In the genomic region with DNA sequence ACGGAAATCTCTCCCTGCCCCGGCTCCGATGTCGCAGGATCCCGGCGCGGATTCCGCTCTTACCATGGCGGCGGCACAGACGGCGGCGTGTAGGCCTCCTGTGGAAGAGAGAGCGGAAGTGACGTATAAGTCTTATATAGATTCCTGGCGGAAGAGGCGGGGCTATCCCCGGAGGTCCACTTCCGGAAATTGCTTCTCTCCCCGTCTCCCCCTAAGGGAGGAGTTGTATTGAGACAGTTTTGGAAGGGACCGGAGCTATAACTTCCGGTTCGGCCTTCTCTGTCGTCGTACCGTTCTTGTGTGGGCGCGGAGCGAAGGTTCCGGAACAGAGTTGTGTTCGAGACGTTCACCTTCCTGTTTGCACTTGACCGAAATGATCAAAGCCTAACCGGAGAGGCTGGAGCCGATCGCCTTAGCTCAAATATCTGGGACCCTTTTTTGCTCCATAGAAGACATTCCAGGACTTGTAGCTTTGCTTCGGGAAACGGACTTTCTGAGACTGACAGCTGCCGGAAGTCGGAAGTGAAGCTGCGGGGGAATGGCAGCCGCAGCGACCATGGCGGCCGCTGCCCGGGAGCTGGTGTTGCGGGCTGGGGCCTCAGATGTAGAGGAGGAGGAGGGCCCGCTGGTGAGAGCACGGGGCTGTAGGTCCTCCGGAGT, we compare ENCODE assay signal across 8 mouse cellular contexts. TPM values are rescaled to one million over a fixed set of nuclear protein-coding genes. Genes with fewer than 3 reads are reported as not detected.
DNase-seq lines count a peak whose midpoint lies in the region; ATAC-seq lines count a peak whose summit lies in the region.

Gene Vps52 (plus strand): TSS at position 258 of the 660 bp plus-strand sequence.
Gene Rps18 (minus strand): TSS at position 447 of the 660 bp plus-strand sequence.

- intact Hi-C loops in gastrocnemius, postnatal 14 days (cut with DNase I; ENCODE audit: low total_unique reads): loop anchor here (5.0 kb wide), 1 partner anchor 1312 kb away; no protein-coding TSS in a partner anchor
- intact Hi-C loops in left cerebral cortex, postnatal 10 days (cut with DNase I): no loop called here

- DNase-seq in adrenal gland, adult (ENCODE audit: inconsistent age in 2 of 2, low spot score in 1 of 2): peak; percentile 97 to 99
- peak; percentile 99 for DNase-seq in embryo, embryonic 10.5 days (ENCODE audit: low spot score)
- DNase-seq in gastrocnemius, postnatal 14 days: peak; percentile 90
- peak; percentile 95 to 98 for DNase-seq in left cerebral cortex, postnatal 10 days (ENCODE audit: extremely low spot score in 1 of 2, low spot score in 2 of 2)
- DNase-seq in right cerebral cortex, postnatal 25 days: peak; percentile 94
- DNase-seq in urinary bladder, postnatal 4 days (ENCODE audit: low spot score in 2 of 2): peak; percentile 93

- ATAC-seq in inflammation-experienced regulatory T-cells, adult 6 months: peak; percentile 81
- peak; percentile 70 for ATAC-seq in megakaryocyte-erythroid progenitor cell, adult 5-6 weeks (replicated peaks; ENCODE audit: low FRiP score, low TSS enrichment, poor library complexity, severe bottlenecking)

RNA-seq across cellular contexts. Expression of gene Vps52, which starts in this region (rescaled TPM):
- total RNA-seq in gastrocnemius, postnatal 14 days (2021): 10 to 100 TPM; 30.5 to 33.1 TPM
- polyA plus RNA-seq in inflammation-experienced regulatory T-cells, adult 6 months (2017; shearing (Covaris generic)): 10 to 100 TPM; 27.6 to 30.0 (median 27.8) TPM
- total RNA-seq in left cerebral cortex, postnatal 10 days (2021): 10 to 100 TPM; 71.3 to 77.5 TPM
- total RNA-seq in megakaryocyte-erythroid progenitor cell, adult 5-6 weeks (2014; fragmentation: Nextera tagmentation): 41.4 and 51.4 TPM in 2 replicates
- total RNA-seq in megakaryocyte-erythroid progenitor cell, adult 5-6 weeks (2017): 17.4 and 26.2 TPM in 2 replicates

RNA-seq across cellular contexts. Expression of gene Rps18, which starts in this region (rescaled TPM):
- 100 to 1,000 TPM; 464 to 543 TPM for total RNA-seq in gastrocnemius, postnatal 14 days (2021)
- polyA plus RNA-seq in inflammation-experienced regulatory T-cells, adult 6 months (2017; shearing (Covaris generic)): 1,000 to 10,000 TPM; 3,532 to 7,587 (median 7,167) TPM
- 100 to 1,000 TPM; 440 to 443 TPM for total RNA-seq in left cerebral cortex, postnatal 10 days (2021)
- total RNA-seq in megakaryocyte-erythroid progenitor cell, adult 5-6 weeks (2014; fragmentation: Nextera tagmentation): 6,055 and 6,432 TPM in 2 replicates
- total RNA-seq in megakaryocyte-erythroid progenitor cell, adult 5-6 weeks (2017): 1,728 and 1,730 TPM in 2 replicates

Comparison
In these comparisons a context has a peak if more than half of its experiments do, and no peak if none do; other contexts are left out.
1. Peak in every context shown above with its lines: DNase-seq and ATAC-seq.